Mouse (Mus musculus) right cerebral cortex, postnatal 10 days (tissue): Measurements from ENCODE around the gene Gyg.
"Not testable (repeated sequence)": the region's sequence is repeated elsewhere in the genome, so short reads cannot be mapped to it uniquely, and the experiment has no call there.

Experiments used
- DNase-seq, 2 experiments: peaks; one replicate each; pipeline ENCODE4 v3.0.0; 2021; ENCODE audit warnings: low spot score in 2 of 2

The Gyg gene

DNA sequence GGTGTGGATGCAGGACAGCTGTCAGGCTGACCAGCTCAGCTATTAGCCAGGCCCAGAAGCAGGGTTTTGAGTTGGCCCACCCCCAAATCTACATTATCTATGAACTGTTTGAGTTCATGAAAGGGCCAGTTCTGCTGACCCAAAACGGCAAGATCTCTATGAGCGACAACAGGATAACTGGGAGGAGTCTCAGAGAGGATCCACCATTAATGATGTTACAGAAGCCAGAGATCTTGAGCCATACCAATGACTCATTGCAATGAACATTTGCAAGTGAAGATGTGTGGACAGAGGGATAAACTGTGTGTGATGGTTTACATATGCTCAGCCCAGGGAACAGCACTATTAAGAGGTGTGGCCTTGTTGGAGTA is 23.8 kb downstream of the Gyg start:
- DNase-seq, result no peak

DNA sequence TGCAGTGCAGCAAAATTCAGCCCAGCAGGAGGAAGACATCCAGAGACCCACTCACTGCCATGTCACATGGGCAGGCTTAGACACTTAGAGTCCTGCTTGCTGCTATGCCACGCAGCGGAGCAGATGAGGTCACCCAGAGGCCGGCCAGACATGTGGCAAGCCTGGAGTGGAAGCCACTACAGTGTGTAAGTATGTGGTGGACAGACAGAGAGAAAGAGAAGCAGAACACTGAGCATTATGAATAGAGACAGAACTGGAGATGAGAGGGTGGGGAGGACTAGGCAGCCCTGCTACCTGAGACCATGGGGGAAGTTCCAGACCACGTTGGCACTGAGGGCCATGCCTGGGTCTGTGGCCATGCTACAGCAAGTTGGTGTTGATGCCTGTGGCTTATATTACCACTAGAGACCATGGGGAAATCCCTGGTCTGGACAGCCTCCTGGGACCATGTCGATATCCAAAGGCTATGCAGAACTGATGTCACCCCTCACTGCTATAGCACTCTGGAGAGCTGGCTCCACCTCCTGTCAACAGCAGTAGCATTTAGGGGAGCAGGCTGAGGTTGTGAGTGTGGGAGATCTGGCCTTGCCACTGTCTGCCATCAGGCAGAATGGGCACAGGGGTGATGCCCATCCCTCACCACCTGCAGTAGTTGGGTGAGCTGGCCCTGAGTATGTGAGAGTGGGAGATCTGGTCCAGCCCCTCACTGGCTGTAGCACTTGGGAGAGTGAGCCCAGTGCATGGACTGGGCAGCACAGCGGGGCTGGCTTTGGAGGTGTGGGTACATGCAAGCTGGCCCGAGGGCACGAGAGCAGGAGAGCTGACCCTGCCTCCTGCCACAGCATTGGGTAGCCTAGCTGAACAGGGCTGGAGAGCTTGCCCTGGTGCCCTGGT is 24.4 kb downstream of the Gyg start:
- DNase-seq, result no peak

GRCm38 (mm10) chr3:20129491-20129890 is 25.6 kb downstream of the Gyg start:
- no peak for DNase-seq

GRCm38 (mm10) chr3:20127047-20127595 is 28.0 kb downstream of the Gyg start:
- no peak for DNase-seq

GRCm38 (mm10) chr3:20125604-20126003 is 29.5 kb downstream of the Gyg start:
- no peak for DNase-seq

- not testable (repeated sequence) for DNase-seq
Observed at GRCm38 (mm10) chr3:20121582-20121981, 33.5 kb downstream of the Gyg start.

GRCm38 (mm10) chr3:20119686-20120244 is 35.4 kb downstream of the Gyg start:
- DNase-seq, result no peak

GRCm38 (mm10) chr3:20119044-20119591 is 36.0 kb downstream of the Gyg start:
- no peak for DNase-seq

DNA sequence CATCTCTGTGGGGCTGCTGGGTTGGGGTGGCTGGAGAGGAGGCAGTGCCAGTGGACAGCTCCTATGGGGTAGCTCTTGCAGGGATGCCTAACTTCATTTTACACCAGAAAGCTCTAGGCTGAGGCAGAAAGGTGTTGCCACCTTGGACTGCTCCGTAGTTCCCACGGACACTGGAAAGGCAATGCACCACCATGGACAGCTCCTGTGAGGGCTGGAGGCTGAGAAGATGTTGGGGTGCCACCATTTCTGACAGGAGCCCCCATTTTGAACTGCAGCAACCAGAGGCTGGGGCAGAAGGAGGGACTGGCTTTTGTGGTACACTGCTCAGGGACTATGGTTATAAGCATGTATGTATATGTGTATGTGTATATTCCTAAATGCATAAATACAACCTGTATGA is 43.2 kb downstream of the Gyg start:
- no peak for DNase-seq

- no peak for DNase-seq
Observed at GRCm38 (mm10) chr3:20108881-20109280, 46.2 kb downstream of the Gyg start.

DNA sequence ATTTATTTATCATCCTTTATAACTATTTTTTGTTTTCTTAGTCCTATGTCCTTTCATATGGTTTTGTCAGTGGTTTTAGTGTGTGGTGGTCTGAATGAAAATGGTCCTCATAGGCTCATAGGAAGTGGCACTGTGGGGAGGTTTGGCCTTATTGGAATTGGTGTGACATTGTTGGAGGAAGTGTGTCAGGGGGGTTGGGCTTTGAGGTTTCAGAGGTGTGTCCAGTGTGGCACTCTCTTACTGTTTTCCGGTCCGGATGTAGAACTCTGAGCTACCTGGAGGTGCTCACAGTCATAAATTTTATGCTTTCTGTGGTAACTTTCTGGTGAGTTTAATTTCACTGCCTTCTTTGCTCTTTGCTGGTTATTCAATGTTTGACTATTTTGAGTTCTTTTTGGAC is 50.3 kb downstream of the Gyg start:
- no peak for DNase-seq

GRCm38 (mm10) chr3:20104318-20104717 is 50.8 kb downstream of the Gyg start:
- no peak for DNase-seq

GRCm38 (mm10) chr3:20103830-20104229 is 51.3 kb downstream of the Gyg start:
- no peak for DNase-seq

- DNase-seq, result no peak
Observed at GRCm38 (mm10) chr3:20082161-20082560, 73.0 kb downstream of the Gyg start.

GRCm38 (mm10) chr3:20076145-20077053 is 78.7 kb downstream of the Gyg start:
- DNase-seq, result peak in 1 of 2 experiments; percentile 24
